ENCODE assay signal across 17 mouse cellular contexts in genomic region chr1:160576124-160576523, GRCm38 (mm10).
"Had no signal": no experiment of that assay in that cellular context is flagged by ENCODE, and none has a peak within 500 bp of the region (broad histone marks: within the 10 kb centered on the region; RNA-seq: fewer than 3 reads in every experiment).

No protein-coding gene starts in this region.

- H3K4me3 ChIP-seq: neural tube, embryonic 12.5 days; neural tube, embryonic 13.5 days; neural tube, embryonic 15.5 days; stomach, embryonic 15.5 days had no signal

- H3K27me3 ChIP-seq: neural tube, embryonic 12.5 days; neural tube, embryonic 13.5 days; neural tube, embryonic 15.5 days; stomach, embryonic 15.5 days had no signal

- H3K9ac ChIP-seq: neural tube, embryonic 12.5 days; neural tube, embryonic 13.5 days; neural tube, embryonic 15.5 days; stomach, embryonic 15.5 days had no signal

- H3K9me3 ChIP-seq: neural tube, embryonic 12.5 days; neural tube, embryonic 13.5 days; neural tube, embryonic 15.5 days; stomach, embryonic 15.5 days had no signal

- H3K27ac ChIP-seq: neural tube, embryonic 12.5 days; neural tube, embryonic 13.5 days; neural tube, embryonic 15.5 days; stomach, embryonic 15.5 days; stomach, postnatal 0 days had no signal

- DNase-seq: retina, postnatal 1 day; right cerebral cortex, adult 18-20 months; right cerebral cortex, postnatal 14 days; right cerebral cortex, postnatal 25 days; right cerebral cortex, postnatal 4 days; spleen, adult 18-20 months; thymus, adult 18-20 months; thymus, adult 2 months; thymus, postnatal 14 days; thymus, postnatal 25 days; thymus, postnatal 36 days; thymus, postnatal 4 days had no signal

- H3K4me1 ChIP-seq: neural tube, embryonic 12.5 days; stomach, embryonic 15.5 days had no signal

- H3K36me3 ChIP-seq: neural tube, embryonic 12.5 days; neural tube, embryonic 13.5 days; neural tube, embryonic 15.5 days; stomach, embryonic 15.5 days had no signal
